Mouse (Mus musculus) CH12.LX (cell line): ENCODE data around the gene Klf3.

Experiments used
- CTCF ChIP-seq, 2 experiments: IDR thresholded peaks in 1 of 2; conservative IDR thresholded peaks in 1 of 2; 2 replicates each; pipeline ENCODE4 v1.5.1; 2011 to 2012; ENCODE audit warnings: low read depth in 2 of 2, low read length in 2 of 2, improper control_type of control experiment in 1 of 2, inconsistent platforms in 1 of 2, mild to moderate bottlenecking in 1 of 2, moderate library complexity in 1 of 2
- EP300 ChIP-seq: IDR thresholded peaks from 2 replicates; pipeline ENCODE4 v1.6.1; 2011; ENCODE audit warnings: low read length, improper control_type of control experiment
- MAX ChIP-seq: IDR thresholded peaks from 2 replicates; pipeline ENCODE4 v1.6.1; 2011; ENCODE audit warnings: low read length, improper control_type of control experiment
- POLR2AphosphoS2 ChIP-seq: IDR thresholded peaks from 2 replicates; pipeline ENCODE4 v1.6.1; 2011; ENCODE audit warnings: low read depth, low read length, improper control_type of control experiment
- TBP ChIP-seq: conservative IDR thresholded peaks from 2 replicates; pipeline ENCODE4 v1.6.1; 2011; ENCODE audit warnings: low read depth, low read length, improper control_type of control experiment
- USF1 ChIP-seq: IDR thresholded peaks from 2 replicates; pipeline ENCODE4 v1.6.1; 2014; ENCODE audit warnings: low read depth, mild to moderate bottlenecking, inconsistent platforms, low read length, improper control_type of control experiment

DNA sequence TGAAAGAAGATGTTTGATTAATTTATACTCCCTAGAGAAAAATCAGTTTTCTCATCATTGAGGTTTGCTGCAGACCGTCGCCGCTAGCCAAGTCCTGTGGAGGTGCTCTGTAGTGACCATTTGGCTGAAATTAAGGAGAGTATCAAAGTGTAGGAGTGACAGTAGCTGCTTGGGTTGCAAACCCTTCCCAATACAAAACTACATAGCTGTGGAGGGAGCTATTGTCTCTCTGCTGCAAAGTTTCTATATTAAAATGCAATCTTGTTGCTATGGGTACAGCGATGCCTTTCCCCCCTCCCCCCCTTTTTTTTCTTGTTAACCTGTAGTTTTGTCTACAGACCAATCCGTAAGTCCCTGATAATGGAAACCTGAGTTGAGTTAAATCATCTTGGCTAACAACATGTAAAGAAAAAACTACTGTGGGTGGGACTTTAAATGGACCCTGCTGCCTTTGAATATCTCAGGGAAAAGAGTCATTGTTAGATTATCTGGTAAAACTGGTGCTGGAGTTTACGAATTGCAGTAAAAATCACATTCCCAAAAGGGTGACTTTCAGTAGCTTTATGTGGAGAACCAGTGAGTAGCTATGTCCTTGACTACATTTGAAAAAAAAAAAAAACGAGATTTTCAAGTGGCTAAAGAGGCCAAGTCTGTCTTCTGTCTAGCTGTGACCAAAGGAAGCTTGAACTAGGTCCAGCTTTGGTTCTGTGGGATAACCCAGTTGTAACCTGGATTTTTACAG is 2.1 kb downstream of the Klf3 start:
- TF ChIP-seq POLR2AphosphoS2: no peak
- no peak for TF ChIP-seq CTCF (conservative IDR thresholded peaks at IDR 0.05 in 1 of 2, IDR thresholded peaks at IDR 0.05 in 1 of 2; ENCODE audit: low read depth in 2 of 2, low read length in 2 of 2)
- TF ChIP-seq MAX: no peak
- TF ChIP-seq USF1: no peak
- TF ChIP-seq TBP: no peak
- no peak for TF ChIP-seq EP300
